Mouse (Mus musculus): ENCODE data around the gene Sh3bp5.

The Sh3bp5 gene

DNA sequence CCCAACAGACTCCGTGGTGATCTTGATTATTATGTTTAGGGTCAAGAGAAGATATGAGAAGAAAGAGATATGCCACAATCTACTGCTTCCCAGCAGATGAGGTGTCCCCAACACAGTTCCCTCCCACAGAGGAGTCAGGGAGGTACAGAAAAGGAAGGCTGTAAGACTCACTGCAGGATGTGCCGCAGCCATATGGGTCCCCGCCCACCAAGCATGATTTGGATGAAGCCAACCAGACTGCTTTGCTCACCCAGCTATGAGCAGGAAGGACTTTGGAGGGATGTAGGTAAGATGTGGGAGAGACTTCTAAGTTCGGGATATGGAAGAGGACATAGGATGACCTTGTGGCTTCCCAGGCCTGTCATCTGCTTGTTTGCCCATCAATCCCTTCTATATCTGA lies 25.1 kb downstream of the Sh3bp5 start:
- in situ Hi-C loops (cut with MboI; ENCODE audit: low sequenced_read_pairs) = no loop called here

- in situ Hi-C loops (cut with MboI; ENCODE audit: low sequenced_read_pairs) = no loop called here
Measured at GRCm38 (mm10) chr14:31410123-31410724, 25.7 kb downstream of the Sh3bp5 start.

GRCm38 (mm10) chr14:31408666-31409065 lies 27.2 kb downstream of the Sh3bp5 start:
- in situ Hi-C loops (cut with MboI; ENCODE audit: low sequenced_read_pairs) = no loop called here

GRCm38 (mm10) chr14:31407911-31408604 lies 27.8 kb downstream of the Sh3bp5 start:
- in situ Hi-C loops (cut with MboI; ENCODE audit: low sequenced_read_pairs) = no loop called here

GRCm38 (mm10) chr14:31407208-31407607 lies 28.7 kb downstream of the Sh3bp5 start:
- in situ Hi-C loops (cut with MboI; ENCODE audit: low sequenced_read_pairs) = no loop called here

GRCm38 (mm10) chr14:31406154-31406810 lies 29.6 kb downstream of the Sh3bp5 start:
- in situ Hi-C loops (cut with MboI; ENCODE audit: low sequenced_read_pairs) = no loop called here

- in situ Hi-C loops (cut with MboI; ENCODE audit: low sequenced_read_pairs) = no loop called here
Measured at GRCm38 (mm10) chr14:31405652-31406051, 30.2 kb downstream of the Sh3bp5 start.

DNA sequence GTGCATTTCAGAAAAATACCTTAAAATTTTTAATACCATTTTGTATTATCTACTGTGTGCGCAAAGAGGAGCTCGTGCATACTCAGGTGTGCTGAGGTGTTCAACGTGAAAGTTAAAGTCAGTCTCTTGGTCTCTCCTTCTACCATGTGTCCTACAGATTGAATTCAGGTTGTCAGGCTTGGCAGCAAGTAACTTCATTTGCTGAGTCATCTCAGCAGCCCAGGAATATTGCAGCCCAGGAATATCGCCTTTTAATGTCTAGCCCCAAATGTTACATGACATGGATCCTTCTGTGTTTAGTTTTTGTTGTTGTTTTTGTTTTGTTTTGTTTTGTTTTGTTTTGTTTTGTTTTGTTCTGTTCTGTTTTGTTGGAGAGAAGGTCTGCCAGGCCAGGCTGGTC lies 31.2 kb downstream of the Sh3bp5 start:
- in situ Hi-C loops (cut with MboI; ENCODE audit: low sequenced_read_pairs) = no loop called here

- in situ Hi-C loops (cut with MboI; ENCODE audit: low sequenced_read_pairs) = no loop called here
Measured at GRCm38 (mm10) chr14:31403995-31404394, 31.9 kb downstream of the Sh3bp5 start.

GRCm38 (mm10) chr14:31403556-31403955 lies 32.3 kb downstream of the Sh3bp5 start:
- in situ Hi-C loops (cut with MboI; ENCODE audit: low sequenced_read_pairs) = no loop called here

GRCm38 (mm10) chr14:31402693-31403092 lies 33.2 kb downstream of the Sh3bp5 start:
- in situ Hi-C loops (cut with MboI; ENCODE audit: low sequenced_read_pairs) = no loop called here

DNA sequence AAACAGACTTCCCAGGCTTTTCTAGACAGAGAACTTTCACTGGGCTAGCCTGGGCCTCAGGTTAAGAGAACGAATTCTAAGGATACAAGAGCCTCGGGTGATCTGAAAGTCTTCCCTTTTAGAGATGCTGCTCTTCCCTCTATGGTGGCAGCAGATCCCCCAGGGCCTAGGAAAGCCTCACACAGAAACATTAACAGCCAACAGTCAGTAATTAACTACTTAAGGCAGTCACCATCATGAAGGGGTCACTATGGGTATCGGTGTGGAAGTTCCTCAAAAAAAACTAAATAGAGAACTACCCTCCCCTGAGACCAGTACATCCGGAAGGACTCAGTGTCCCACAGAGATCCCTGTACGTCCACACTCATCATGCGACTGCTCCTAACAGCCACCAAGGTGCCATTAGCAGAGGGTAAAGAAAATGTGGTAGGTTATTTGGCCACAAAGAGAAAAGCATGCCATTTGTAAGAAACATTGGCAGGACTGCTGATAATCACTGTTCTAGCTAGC lies 33.9 kb downstream of the Sh3bp5 start:
- in situ Hi-C loops (cut with MboI; ENCODE audit: low sequenced_read_pairs) = no loop called here

- in situ Hi-C loops (cut with MboI; ENCODE audit: low sequenced_read_pairs) = no loop called here
Measured at GRCm38 (mm10) chr14:31400896-31401295, 35.0 kb downstream of the Sh3bp5 start.

GRCm38 (mm10) chr14:31400246-31400645 lies 35.6 kb downstream of the Sh3bp5 start:
- in situ Hi-C loops (cut with MboI; ENCODE audit: low sequenced_read_pairs) = no loop called here

- in situ Hi-C loops (cut with MboI; ENCODE audit: low sequenced_read_pairs) = no loop called here
Measured at GRCm38 (mm10) chr14:31399271-31399670, 36.6 kb downstream of the Sh3bp5 start.

DNA sequence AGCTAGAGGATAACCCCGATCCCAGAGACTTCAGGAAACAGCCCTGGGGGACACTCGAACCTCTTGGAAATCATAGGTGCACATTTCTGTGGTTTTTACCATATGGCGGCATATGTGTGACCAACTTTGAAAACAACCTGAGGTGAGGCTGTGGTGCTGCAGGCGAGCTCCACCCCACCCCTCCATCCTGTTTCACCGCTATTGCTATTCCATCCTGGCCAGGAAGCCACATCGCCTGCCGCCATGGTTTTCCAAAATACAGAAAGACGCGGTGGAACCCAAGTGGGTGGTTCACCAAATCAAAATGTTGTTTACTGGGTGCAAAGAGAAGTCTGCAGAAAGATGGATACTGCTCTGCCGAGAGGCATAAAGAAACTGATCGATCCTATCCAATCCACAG lies 37.1 kb downstream of the Sh3bp5 start:
- in situ Hi-C loops (cut with MboI; ENCODE audit: low sequenced_read_pairs) = no loop called here

DNA sequence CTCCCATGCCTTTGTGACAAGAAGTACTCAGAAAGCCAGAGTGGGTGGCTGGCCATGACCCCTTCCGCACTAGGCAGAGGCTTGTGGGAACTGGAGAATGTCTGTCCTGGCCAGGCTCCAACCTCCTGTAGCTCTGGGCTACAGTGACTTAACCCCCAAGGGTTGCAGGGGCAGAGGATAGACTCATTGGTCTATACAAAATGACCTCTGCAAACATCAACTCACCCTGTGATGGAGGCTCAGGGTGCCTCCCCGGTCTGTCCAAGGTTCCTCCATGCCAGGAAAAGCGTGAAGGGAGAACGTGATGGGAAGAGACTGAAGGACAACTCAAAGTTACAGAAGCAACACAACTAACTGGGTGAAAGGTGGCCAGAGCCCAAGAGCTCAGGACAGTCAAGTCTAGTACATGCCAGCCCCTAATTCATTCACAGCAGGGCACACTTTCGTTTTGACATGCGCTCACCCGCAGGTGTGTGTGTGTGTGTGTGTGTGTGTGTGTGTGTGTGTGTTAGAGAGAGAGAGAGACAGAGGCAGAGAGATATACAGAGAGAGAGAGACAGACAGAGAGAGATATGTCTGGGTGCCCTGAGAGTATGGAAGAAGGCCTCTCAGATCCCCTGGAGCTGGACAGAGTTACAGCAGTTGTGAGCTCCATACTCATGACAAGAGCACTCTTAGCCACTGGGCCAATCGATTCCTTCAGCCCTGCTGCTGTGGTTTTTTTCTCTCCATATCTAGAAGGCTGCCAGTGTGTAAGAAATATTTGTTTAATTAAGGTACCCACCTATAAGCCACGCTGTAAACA lies 37.9 kb downstream of the Sh3bp5 start:
- in situ Hi-C loops (cut with MboI; ENCODE audit: low sequenced_read_pairs) = no loop called here

DNA sequence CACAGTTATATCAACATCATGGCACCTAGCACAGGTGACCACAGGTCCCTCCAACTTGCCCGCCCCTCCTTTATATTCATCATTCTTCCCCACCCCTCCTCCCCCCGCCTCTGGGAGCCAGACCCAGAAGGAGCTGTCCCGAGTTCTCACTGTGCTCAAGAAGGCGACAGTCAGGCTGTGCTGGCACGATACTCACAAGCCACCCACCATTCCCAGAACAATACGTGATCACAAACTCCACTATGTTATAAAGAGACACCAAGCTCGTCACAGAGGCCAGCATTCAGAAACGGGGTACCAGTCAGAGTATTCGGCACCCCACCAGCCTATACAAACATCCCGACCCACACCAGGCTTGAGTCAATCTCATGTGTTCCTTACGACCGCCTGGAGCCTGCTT lies 38.5 kb downstream of the Sh3bp5 start:
- in situ Hi-C loops (cut with MboI; ENCODE audit: low sequenced_read_pairs) = no loop called here

DNA sequence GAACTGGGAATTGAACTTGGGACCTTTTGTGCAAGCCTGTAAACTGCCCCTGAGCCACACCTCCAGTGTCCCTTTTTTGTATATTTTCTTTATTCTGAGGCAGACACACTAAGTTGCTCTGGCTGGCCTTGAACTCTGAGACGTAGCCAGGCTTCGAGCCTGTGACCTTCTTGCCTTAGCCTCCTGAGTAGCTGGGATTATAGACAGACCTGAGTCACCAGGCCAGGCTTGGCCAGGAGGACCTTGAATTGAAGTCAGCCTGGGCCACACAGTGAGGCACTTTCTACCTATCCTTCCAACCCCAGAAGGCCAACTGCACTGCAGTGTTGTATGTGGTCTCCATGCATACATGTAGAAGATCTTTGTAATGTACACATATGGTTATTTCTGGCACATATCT lies 39.5 kb downstream of the Sh3bp5 start:
- in situ Hi-C loops (cut with MboI; ENCODE audit: low sequenced_read_pairs) = no loop called here

- in situ Hi-C loops (cut with MboI; ENCODE audit: low sequenced_read_pairs) = no loop called here
Measured at GRCm38 (mm10) chr14:31395629-31396199, 40.2 kb downstream of the Sh3bp5 start.
